ENCODE assay signal across 7 mouse cellular contexts in genomic region chr4:136143193-136143976, GRCm38 (mm10). TPM values are rescaled to one million over a fixed set of nuclear protein-coding genes. Genes with fewer than 3 reads are reported as not detected.
DNase-seq lines count a peak whose midpoint lies in the region; ATAC-seq lines count a peak whose summit lies in the region.

Gene Id3, plus strand, starts transcription at chr4:136143497.

- peak; percentile 70 for ATAC-seq in granulocyte monocyte progenitor cell, adult 5-6 weeks (replicated peaks; ENCODE audit: poor library complexity, severe bottlenecking)
- ATAC-seq in limb, embryonic 12.5 days (ENCODE audit: insufficient number of reproducible peaks, insufficient read depth, low FRiP score, low TSS enrichment, low read depth), result peak; percentile 81
- peak; percentile 85 for ATAC-seq in midbrain, embryonic 14.5 days (ENCODE audit: low FRiP score, low TSS enrichment)

- H3K4me1 ChIP-seq in limb, embryonic 12.5 days (replicated peaks), result peaks cover 70% of the 10 kb centered on the region
- peaks cover 49% of the 10 kb centered on the region for H3K4me1 ChIP-seq in midbrain, embryonic 14.5 days (ENCODE audit: control insufficient read depth, insufficient read depth, low read length)

- H3K4me2 ChIP-seq in limb, embryonic 12.5 days, result peak within 1 kb of the TSS; percentile 68
- peak within 1 kb of the TSS; percentile 86 for H3K4me2 ChIP-seq in midbrain, embryonic 14.5 days (ENCODE audit: low read length)

- WGBS in limb, embryonic 12.5 days, result under 1% methylated on average over 39 of the region's 39 CpGs
- under 1% methylated on average over 39 of the region's 39 CpGs for WGBS in midbrain, embryonic 14.5 days

- no peaks in the 10 kb centered on the region for H3K9me3 ChIP-seq in limb, embryonic 12.5 days
- H3K9me3 ChIP-seq in midbrain, embryonic 14.5 days (ENCODE audit: control insufficient read depth, low read length), result no peaks in the 10 kb centered on the region

- H3K27ac ChIP-seq in limb, embryonic 12.5 days, result peak within 1 kb of the TSS; percentile 99
- peak within 1 kb of the TSS; percentile 66 for H3K27ac ChIP-seq in midbrain, embryonic 14.5 days (replicated peaks; ENCODE audit: low read depth, low read length)

- peak within 1 kb of the TSS; percentile 97 for H3K9ac ChIP-seq in limb, embryonic 12.5 days (replicated peaks)
- H3K9ac ChIP-seq in midbrain, embryonic 14.5 days (replicated peaks; ENCODE audit: low read length), result peak within 1 kb of the TSS; percentile 60

- DNase-seq in ZHBTc4 (ENCODE audit: low read depth, low spot score), result peak; percentile 98
- DNase-seq in embryo, embryonic 11 days, result peak; percentile 97
- DNase-seq in kidney, adult 11 months, result peak; percentile 97
- peak; percentile 90 for DNase-seq in midbrain, embryonic 14.5 days
- peak; percentile 91 to 93 for DNase-seq in spleen, adult 18-20 months

- no peaks in the 10 kb centered on the region for H3K27me3 ChIP-seq in limb, embryonic 12.5 days
- peaks cover 18% of the 10 kb centered on the region for H3K27me3 ChIP-seq in midbrain, embryonic 14.5 days (ENCODE audit: control insufficient read depth, insufficient read depth, low read length)

- H3K36me3 ChIP-seq in limb, embryonic 12.5 days, result peaks cover 10% of the 10 kb centered on the region; the same call in 1 of the 2 replicates
- H3K36me3 ChIP-seq in midbrain, embryonic 14.5 days (ENCODE audit: control insufficient read depth, insufficient read depth, low read length), result no peaks in the 10 kb centered on the region

- peak within 1 kb of the TSS; percentile 95 for H3K4me3 ChIP-seq in limb, embryonic 12.5 days (replicated peaks)
- peak within 1 kb of the TSS; percentile 51 for H3K4me3 ChIP-seq in midbrain, embryonic 14.5 days (replicated peaks; ENCODE audit: low read depth, low read length)

RNA-seq across cellular contexts. Expression of gene Id3, which starts in this region (rescaled TPM):
- total RNA-seq in granulocyte monocyte progenitor cell, adult 5-6 weeks (2014; fragmentation: Nextera tagmentation), result not detected in 2 replicates
- not detected in 2 replicates for total RNA-seq in granulocyte monocyte progenitor cell, adult 5-6 weeks (2017)
- polyA plus RNA-seq in limb, embryonic 12.5 days (2016; fragmentation: Nextera tagmentation; extraction: Ambion mirVana), result 652 and 658 TPM in 2 replicates
- 108 and 140 TPM in 2 replicates for polyA plus RNA-seq in midbrain, embryonic 14.5 days (2014; fragmentation: Nextera tagmentation; extraction: Ambion mirVana)

Comparison
In these comparisons a context has a peak if more than half of its experiments do, and no peak if none do; other contexts are left out.
1. Peak in every context shown above with its lines: DNase-seq, ATAC-seq, H3K4me3 ChIP-seq and H3K27ac ChIP-seq.
2. Peak in ATAC-seq in granulocyte monocyte progenitor cell, adult 5-6 weeks; RNA of the gene not detected or under 1 TPM.